Mouse (Mus musculus): Measurements from ENCODE around the gene Tmprss6. TPM values are rescaled to one million over a fixed set of nuclear protein-coding genes. Genes with fewer than 3 reads are reported as not detected.

Tmprss6 gene
- total RNA-seq, 2 experiments from 2014 or later: 0.38 TPM; not detected in 1

DNA sequence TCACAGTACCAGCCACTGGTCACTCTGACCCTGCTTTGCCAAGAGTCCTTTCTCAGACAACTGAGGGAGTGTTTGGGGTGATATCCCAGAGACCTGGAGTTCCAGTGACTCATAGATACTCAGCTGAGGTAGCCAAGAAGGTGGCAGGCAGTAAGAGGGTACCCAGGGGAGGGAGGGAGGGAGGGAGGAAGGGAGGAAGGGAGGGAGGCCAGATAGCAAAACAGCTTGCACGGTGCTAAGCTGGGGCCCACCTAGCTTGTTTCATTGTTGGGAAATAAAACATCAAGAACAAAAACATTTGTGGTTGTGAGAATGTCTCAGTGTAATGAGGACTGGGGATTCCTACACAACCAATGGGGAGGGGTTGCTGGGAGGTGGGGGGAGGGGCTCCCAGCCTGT is 54.7 kb downstream of the Tmprss6 start:
- DNase-seq: no peak

DNA sequence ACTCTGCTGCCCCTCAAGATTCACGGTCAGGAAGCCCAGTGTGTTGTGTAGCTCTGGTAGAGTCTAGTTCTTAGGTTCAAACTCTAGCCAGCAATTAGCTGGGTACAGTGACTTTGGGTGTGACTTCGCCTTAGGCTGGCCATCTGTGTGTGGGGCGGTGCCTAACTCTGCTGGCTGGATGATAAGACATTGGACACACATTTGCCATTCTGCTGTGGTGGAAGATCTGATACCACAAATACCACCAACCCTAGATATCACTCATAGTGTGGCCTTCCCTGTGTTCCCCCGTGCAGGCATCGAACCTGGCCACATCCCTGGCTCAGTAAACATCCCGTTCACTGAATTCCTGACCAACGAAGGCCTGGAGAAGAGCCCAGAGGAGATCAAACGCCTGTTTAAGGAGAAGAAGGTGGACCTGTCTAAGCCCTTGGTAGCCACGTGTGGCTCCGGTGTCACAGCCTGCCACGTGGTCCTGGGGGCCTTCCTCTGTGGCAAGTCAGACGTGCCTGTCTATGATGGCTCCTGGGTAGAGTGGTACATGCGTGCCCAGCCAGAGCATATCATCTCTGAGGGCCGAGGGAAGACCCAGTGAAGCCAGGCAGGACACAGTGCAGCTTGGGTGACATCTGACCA is 55.2 kb downstream of the Tmprss6 start:
- no peak for DNase-seq

- DNase-seq: no peak
Observed at GRCm38 (mm10) chr15:78409570-78410052, 58.8 kb downstream of the Tmprss6 start.

DNA sequence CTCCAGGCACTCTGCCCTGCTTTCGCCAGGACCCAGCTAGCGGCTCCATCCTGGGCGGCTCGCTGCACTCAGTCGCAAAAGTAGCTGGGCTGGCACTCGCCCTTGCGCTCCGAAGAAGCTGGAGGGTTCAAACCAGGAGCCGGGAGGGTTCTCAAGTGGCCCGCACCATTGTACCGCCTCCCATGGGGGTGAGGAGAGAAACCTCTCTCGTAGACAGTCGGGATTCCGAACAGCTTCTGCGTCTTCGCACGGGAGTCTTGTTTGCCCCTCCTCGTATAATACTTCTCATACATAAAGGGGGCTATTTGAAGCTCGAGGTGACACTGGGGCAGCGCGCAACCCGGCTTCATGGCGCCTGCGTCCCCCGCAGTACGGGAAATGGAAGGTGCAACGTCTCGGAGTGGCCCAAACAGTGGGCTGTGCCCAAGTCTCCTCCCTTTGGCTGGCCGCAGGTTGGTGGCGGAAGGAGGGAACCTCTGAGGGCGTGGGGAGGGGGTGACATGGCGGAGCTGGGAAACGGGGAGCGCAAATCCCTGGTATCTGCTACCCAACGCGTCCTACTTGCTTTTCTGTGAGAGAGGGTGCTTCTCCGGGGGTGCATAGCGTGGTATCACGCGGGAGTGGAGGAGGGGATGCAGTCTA is 62.0 kb downstream of the Tmprss6 start, which contains the start of gene Mpst:
Gene Mpst, plus strand, starts transcription at position 124 of the 642 bp plus-strand sequence.
- peak; percentile 84 for DNase-seq

- DNase-seq: peak; percentile 80
Observed at GRCm38 (mm10) chr15:78405517-78406211, 62.8 kb downstream of the Tmprss6 start, which contains the start of gene Tst. Tst (minus strand) TSS chr15:78405907.

- no peak for DNase-seq
Observed at GRCm38 (mm10) chr15:78405098-78405497, 63.3 kb downstream of the Tmprss6 start.

DNA sequence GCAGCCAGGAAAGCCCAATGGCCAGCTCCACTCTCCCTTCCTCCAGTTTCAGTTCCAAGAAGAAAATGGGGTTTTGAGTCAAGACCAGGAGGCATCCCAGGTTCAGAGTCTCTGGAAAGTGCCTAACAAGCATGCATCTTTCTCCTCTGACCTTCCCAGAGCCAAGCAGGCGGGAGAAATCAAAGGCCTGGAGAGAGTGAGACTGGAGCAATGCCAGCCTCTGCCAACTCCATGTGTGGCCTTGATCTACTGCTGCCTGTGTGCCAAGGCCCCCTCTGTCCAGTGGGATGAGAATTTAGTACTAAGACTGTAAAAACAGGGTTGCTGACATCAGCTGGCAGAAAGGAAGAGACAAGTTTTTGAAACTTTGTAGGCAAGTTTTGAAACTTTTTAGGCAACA is 64.5 kb downstream of the Tmprss6 start:
- DNase-seq: peak; percentile 37

DNA sequence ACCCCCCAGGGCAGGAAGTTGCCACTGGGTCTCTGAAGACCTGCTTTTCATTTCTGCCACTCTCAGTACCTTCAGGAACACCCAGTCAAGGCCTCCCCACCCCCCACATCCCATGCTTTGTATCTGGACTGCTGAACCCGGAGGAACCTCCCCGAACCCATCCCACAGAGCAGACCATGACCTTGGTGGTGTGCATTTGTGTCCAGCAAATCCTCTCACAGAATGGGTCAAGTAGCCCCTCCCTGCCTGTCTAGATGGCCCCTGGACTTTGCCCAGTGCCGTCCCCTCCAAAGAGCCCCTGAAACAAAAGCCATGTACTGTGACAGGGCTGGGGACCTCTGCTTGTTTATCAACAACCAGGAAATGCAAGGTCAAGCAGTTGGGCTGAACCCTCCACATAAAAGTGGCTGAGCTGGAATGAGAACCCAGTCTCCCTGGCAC is 65.1 kb downstream of the Tmprss6 start:
- DNase-seq: no peak

DNA sequence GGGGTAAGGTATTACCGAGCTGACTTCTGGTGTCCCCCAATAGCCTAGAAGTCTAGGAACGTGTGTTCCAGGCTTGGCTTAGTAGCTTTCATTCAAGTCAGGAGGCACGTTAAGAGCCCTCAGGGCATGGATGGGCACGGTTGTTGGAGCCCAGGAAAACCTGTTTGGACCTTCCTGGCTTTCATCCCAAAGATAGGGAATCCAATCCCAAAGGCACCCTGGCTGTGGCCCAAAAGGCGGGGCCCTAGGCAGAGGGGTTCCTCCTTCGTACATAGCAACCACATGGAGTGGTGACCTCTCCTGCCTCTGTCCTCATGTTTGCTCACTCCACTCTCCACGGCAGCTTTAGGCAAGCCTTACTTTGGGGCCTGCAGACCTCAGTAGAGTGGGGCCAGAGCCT is 66.0 kb downstream of the Tmprss6 start:
- peak; percentile 33 for DNase-seq

DNA sequence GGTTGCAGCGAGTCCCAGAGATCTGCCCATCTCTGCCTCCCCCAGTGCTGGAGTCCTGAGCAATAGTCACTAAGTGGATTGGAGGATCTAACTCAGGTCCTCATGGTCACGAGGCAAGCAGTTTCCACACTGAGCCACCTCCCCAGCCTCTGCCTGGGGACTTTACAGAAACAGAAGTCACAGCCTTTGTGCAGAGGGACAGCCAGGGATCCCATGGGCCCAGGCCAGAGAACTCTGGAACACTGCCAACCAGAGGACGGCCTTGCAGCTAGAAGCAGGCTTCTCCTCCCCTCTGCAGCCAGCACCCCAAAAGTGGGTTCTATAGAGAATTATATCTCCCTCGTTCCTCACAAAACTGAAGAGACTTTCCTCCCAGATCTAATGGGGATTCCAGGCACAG is 66.5 kb downstream of the Tmprss6 start:
- DNase-seq: peak; percentile 68

- DNase-seq: no peak
Observed at GRCm38 (mm10) chr15:78401345-78401744, 67.1 kb downstream of the Tmprss6 start.

DNA sequence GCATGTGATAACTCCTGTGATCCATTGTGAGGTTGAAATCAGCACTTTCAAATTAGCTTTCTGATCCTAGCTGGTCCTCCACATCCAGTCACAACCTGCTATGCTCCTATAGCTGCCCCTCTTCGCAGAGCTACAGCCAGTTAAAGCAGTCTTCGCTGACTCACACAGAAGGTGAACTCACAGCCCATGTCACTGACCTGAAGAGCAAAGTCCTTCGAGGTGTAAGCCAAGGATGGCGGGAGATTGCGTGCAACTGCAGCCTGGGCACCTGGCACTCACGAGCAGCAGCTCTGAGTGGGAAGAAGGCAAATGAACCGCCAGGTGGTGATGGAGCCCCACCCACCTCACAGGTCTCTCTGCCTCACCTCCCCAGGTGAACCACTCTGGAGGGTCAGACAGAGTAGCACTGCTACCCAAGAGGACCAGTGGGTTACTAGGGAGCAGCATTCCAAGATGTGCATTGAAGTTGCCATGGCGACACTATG is 72.9 kb downstream of the Tmprss6 start, which contains the start of gene Tex33:
Gene Tex33, minus strand, starts transcription at position 435 of the 485 bp plus-strand sequence.
- no peak for DNase-seq

DNA sequence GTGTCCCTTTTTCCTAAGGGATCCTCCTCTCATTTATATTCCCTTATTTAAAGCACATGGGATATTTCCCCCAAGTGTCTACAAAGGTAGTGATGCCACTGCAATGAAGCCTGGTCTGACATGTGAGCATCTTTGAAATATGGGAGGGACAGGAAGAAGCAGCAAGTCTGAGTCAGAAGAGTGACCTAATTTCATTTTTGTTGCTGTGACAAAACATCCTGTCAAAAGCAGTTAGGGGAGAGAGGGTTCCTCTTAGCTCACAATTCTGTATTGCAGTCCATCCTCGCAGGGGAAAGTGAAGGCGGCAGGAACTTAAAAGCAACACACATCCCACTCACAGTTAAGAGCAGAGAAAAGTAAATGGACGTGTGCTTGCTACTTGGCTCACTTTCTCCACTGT is 77.6 kb downstream of the Tmprss6 start:
- DNase-seq: no peak

Other genes with a start within 250 kb of the Tmprss6 start
- gene Ncf4, start 223.8 kb downstream of the Tmprss6 start, total RNA-seq (2021): 1 to 10 TPM in 1 of 2 experiments, under 1 TPM in 1; 0.96 to 2.1 TPM
- 1 to 10 TPM; 2.3 to 2.4 TPM for gene Csf2rb2, start 162.9 kb downstream of the Tmprss6 start, total RNA-seq (2021)
- gene Csf2rb, start 142.9 kb downstream of the Tmprss6 start, total RNA-seq (2021): 1 to 10 TPM; 4.0 to 4.4 TPM
- gene Tex33, start 72.7 kb downstream of the Tmprss6 start, total RNA-seq (2021): not detected
- 10 to 100 TPM; 18.0 to 23.3 TPM for gene Tst, start 62.7 kb downstream of the Tmprss6 start, total RNA-seq (2021)
- 10 to 100 TPM; 34.6 to 40.5 TPM for gene Mpst, start 62.2 kb downstream of the Tmprss6 start, total RNA-seq (2021)
- gene Kctd17, start 40.1 kb downstream of the Tmprss6 start, total RNA-seq (2021): 10 to 100 TPM; 48.7 to 62.2 TPM
- gene Il2rb, start 26.6 kb upstream of the Tmprss6 start, total RNA-seq (2021): under 1 TPM in 1 of 2 experiments, not detected in 1; 0.18 TPM
- 10 to 100 TPM; 53.5 to 58.3 TPM for gene C1qtnf6, start 62.8 kb upstream of the Tmprss6 start, total RNA-seq (2021)
- under 1 TPM in 1 of 2 experiments, not detected in 1; 0.40 TPM for gene Sstr3, start 76.1 kb upstream of the Tmprss6 start, total RNA-seq (2021)
- gene Rac2, start 104.1 kb upstream of the Tmprss6 start, total RNA-seq (2021): 10 to 100 TPM in 1 of 2 experiments, 1 to 10 TPM in 1; 1.7 to 12.4 TPM
- gene Cyth4, start 128.4 kb upstream of the Tmprss6 start, total RNA-seq (2021): 1 to 10 TPM; 3.1 to 7.7 TPM

All from gastrocnemius, postnatal 10 days (tissue).